Mouse (Mus musculus): ENCODE measurements at regions not wholly inside any gene's neighbourhood (a gene's known extent, or its start where the extent isn't known, plus 50 kb on each side); places are given as distances from the start of the nearest gene placed in this dataset.

- H3K9me3 ChIP-seq: no peaks in the 10 kb centered on the region
- H3K4me2 ChIP-seq: no peak overlapping the region
- no peak overlapping the region for H3K9ac ChIP-seq
- H3K4me3 ChIP-seq: no peak overlapping the region
- no peaks in the 10 kb centered on the region for H3K27me3 ChIP-seq
- no peaks in the 10 kb centered on the region for H3K36me3 ChIP-seq
- peaks cover 7% of the 10 kb centered on the region for H3K4me1 ChIP-seq
- 76% methylated on average over 4 of the region's 4 CpGs for WGBS
- no peak for ATAC-seq (ENCODE audit: borderline replicate concordance, extremely low read depth, low FRiP score, low TSS enrichment)
- H3K27ac ChIP-seq: no peak overlapping the region
Observed at GRCm38 (mm10) chr12:12181686-12182085, 80.3 kb upstream of the Fam49a start.

- Histone ChIP-seq H3K4me1 (no peaks in the 10 kb centered on the region), H3K27me3 (no peaks in the 10 kb centered on the region), H3K4me3 (no peak overlapping the region), H3K4me2 (no peak overlapping the region), H3K9me3 (no peaks in the 10 kb centered on the region), H3K27ac (no peak overlapping the region), H3K9ac (no peak overlapping the region), H3K36me3 (no peaks in the 10 kb centered on the region)
- WGBS: 60% methylated on average over 2 of the region's 2 CpGs
- ATAC-seq (ENCODE audit: borderline replicate concordance, extremely low read depth, low FRiP score, low TSS enrichment): no peak
Observed at GRCm38 (mm10) chr12:12186353-12186752, 75.6 kb upstream of the Fam49a start.

- ATAC-seq (ENCODE audit: borderline replicate concordance, extremely low read depth, low FRiP score, low TSS enrichment): no peak
- Histone ChIP-seq H3K27me3 (no peaks in the 10 kb centered on the region), H3K4me2 (no peak overlapping the region), H3K4me3 (no peak overlapping the region), H3K9me3 (no peaks in the 10 kb centered on the region), H3K4me1 (no peaks in the 10 kb centered on the region), H3K27ac (no peak overlapping the region), H3K9ac (no peak overlapping the region), H3K36me3 (no peaks in the 10 kb centered on the region)
- 80% methylated on average over 1 of the region's 1 CpGs for WGBS
Observed at GRCm38 (mm10) chr12:12195066-12195465, 66.9 kb upstream of the Fam49a start.

GRCm38 (mm10) chr12:12196627-12197026 lies 65.3 kb upstream of the Fam49a start:
- H3K27ac ChIP-seq: no peak overlapping the region
- H3K36me3 ChIP-seq: no peaks in the 10 kb centered on the region
- H3K4me1 ChIP-seq: no peaks in the 10 kb centered on the region
- no peak overlapping the region for H3K9ac ChIP-seq
- H3K27me3 ChIP-seq: no peaks in the 10 kb centered on the region
- no peaks in the 10 kb centered on the region for H3K9me3 ChIP-seq
- 78% methylated on average over 3 of the region's 3 CpGs for WGBS
- H3K4me3 ChIP-seq: no peak overlapping the region
- no peak for ATAC-seq (ENCODE audit: borderline replicate concordance, extremely low read depth, low FRiP score, low TSS enrichment)
- H3K4me2 ChIP-seq: no peak overlapping the region

- 28% methylated on average over 1 of the region's 1 CpGs for WGBS
- ATAC-seq (ENCODE audit: borderline replicate concordance, extremely low read depth, low FRiP score, low TSS enrichment): no peak
- H3K9ac ChIP-seq: no peak overlapping the region
- H3K4me2 ChIP-seq: no peak overlapping the region
- no peaks in the 10 kb centered on the region for H3K4me1 ChIP-seq
- H3K4me3 ChIP-seq: no peak overlapping the region
- H3K36me3 ChIP-seq: no peaks in the 10 kb centered on the region
- no peaks in the 10 kb centered on the region for H3K9me3 ChIP-seq
- no peaks in the 10 kb centered on the region for H3K27me3 ChIP-seq
- no peak overlapping the region for H3K27ac ChIP-seq
Observed at GRCm38 (mm10) chr12:12208216-12208615, 53.7 kb upstream of the Fam49a start.
